Mouse (Mus musculus): Measurements from ENCODE around the gene Pcdh9. TPM values are rescaled to one million over a fixed set of nuclear protein-coding genes. Genes with fewer than 3 reads are reported as not detected.

Pcdh9 gene
- polyA plus RNA-seq, 1 experiment: 71.3 TPM

DNA sequence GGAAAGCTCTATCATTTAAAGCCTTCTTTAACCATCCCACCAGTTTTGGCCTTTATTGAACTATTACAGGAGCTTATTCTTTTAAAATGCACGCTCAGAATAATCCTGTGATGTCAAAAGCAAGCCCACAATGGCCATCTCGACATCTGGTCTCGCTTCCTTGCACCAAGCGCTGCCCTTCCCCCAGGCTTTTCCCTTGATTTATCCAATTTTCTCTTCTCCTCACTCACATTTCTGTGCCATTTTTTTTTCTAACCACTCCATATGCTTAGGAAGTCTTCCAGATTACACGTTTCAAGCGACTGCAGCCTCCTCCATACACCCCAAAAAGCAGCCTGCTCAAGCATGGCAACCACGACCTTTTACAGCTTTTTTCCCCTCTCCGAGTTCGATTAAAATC lies 269.3 kb downstream of the Pcdh9 start:
- 11% methylated on average over 9 of the region's 9 CpGs for WGBS
- H3K4me1 ChIP-seq (ENCODE audit: control insufficient read depth, insufficient read depth, low read length): no peaks in the 10 kb centered on the region

DNA sequence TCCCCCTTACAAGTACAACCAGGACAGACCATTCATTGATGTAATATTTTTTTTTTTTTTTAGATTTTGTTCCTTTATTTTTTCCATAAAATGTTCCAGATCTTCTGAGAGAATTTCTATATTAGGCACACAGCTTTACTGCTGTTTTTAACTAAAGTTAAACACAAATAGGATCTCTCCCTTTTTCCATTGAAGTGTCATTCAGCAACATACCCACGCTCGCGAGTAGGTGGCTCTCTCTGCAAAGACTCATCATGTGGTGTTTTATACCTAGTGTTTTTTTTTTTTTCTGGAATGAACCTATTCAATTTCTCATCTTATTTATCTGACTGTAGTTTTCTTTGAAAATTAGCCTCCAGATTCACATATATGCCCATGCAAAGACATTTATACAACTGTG lies 282.9 kb downstream of the Pcdh9 start:
- H3K27ac ChIP-seq (ENCODE audit: insufficient read depth, low read length): no peak overlapping the region
- 95% methylated on average over 3 of the region's 3 CpGs for WGBS
- no peak overlapping the region for H3K4me3 ChIP-seq (replicated peaks; ENCODE audit: insufficient read depth, low read depth, low read length)
- TF ChIP-seq CTCF (IDR thresholded peaks at IDR 0.05; ENCODE audit: borderline replicate concordance, insufficient read depth, low read depth, low read length): no peak
- TF ChIP-seq POLR2A (IDR thresholded peaks at IDR 0.05; ENCODE audit: borderline replicate concordance, insufficient read depth, low read length): no peak
- H3K4me1 ChIP-seq (ENCODE audit: control insufficient read depth, insufficient read depth, low read length): 0 out of 2 replicates have a peak, but pooled peaks cover 3% of the 10 kb centered on the region
- no peak for DNase-seq
- no peaks in the 10 kb centered on the region for H3K27me3 ChIP-seq (ENCODE audit: control insufficient read depth, insufficient read depth, low read length)

More for the DNA sequence above, 269.3 kb downstream of the Pcdh9 start:
- peak overlapping the region; percentile 70 for H3K27ac ChIP-seq (ENCODE audit: insufficient read depth, low read length)
- H3K4me3 ChIP-seq (replicated peaks; ENCODE audit: insufficient read depth, low read depth, low read length): no peak overlapping the region
- DNase-seq: peak; percentile 59 to 80
- no peaks in the 10 kb centered on the region for H3K27me3 ChIP-seq (ENCODE audit: control insufficient read depth, insufficient read depth, low read length)
- TF ChIP-seq POLR2A (IDR thresholded peaks at IDR 0.05; ENCODE audit: borderline replicate concordance, insufficient read depth, low read length) (no peak), CTCF (IDR thresholded peaks at IDR 0.05; ENCODE audit: borderline replicate concordance, insufficient read depth, low read depth, low read length) (no peak)

DNA sequence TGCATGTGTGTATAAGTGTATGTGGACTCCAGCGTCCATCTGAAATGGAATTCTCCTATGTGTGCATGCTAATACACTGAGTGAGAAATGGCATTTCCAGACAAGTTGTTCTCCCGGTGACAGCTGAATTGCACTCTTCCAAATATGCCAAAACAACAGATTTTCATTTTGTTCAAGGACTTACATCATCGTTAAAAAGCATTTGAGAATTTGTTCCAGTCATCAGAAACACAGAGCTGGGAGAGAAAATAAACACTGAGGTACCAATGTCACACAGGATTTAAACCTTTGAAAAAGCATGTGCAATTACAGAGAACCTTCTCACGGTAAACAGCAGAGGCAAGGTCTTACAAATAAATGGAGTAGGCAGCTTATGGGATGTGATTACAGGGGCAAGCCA lies 290.5 kb downstream of the Pcdh9 start:
- Histone ChIP-seq H3K27ac (ENCODE audit: insufficient read depth, low read length) (peak overlapping the region; percentile 67; the same call in 1 of the 2 replicates), H3K4me3 (replicated peaks; ENCODE audit: insufficient read depth, low read depth, low read length) (no peak overlapping the region), H3K4me1 (ENCODE audit: control insufficient read depth, insufficient read depth, low read length) (peaks cover 3% of the 10 kb centered on the region; the same call in 1 of the 2 replicates), H3K27me3 (ENCODE audit: control insufficient read depth, insufficient read depth, low read length) (no peaks in the 10 kb centered on the region)
- DNase-seq: peak in 1 of 2 experiments; percentile 54
- WGBS: 10% methylated on average over 4 of the region's 4 CpGs
- TF ChIP-seq CTCF (IDR thresholded peaks at IDR 0.05; ENCODE audit: borderline replicate concordance, insufficient read depth, low read depth, low read length) (no peak), POLR2A (IDR thresholded peaks at IDR 0.05; ENCODE audit: borderline replicate concordance, insufficient read depth, low read length) (no peak)

DNA sequence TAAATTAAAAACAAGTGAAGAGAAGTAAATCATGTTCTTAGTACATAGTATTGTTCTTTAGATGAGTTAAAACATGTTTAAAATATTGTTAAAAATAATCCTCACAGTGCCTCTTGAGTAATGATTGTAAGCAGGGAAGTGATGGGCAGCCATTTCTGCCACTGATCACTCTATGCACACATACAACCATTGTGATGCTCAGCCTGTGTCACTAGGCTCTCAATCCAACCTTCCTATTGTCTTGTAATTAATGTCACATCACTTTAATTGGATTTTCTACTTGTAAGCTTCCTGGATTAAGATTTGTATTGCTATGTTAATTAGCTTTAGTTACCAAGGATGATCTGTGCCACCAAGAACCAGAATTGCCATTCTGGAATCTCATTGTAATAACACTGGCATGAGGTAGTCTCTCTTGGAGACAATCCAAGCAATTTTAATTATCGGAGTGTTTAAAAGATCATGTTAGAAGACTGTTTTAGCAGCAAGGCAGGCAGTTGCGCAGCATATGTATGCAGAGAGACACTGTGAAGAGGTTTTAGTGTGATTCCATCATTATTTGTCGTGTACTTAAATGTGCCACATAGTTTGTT lies 305.0 kb downstream of the Pcdh9 start:
- no peaks in the 10 kb centered on the region for H3K4me1 ChIP-seq (ENCODE audit: control insufficient read depth, insufficient read depth, low read length)
- DNase-seq: no peak
- 48% methylated on average over 3 of the region's 3 CpGs for WGBS
- H3K27ac ChIP-seq (ENCODE audit: insufficient read depth, low read length): no peak overlapping the region
- no peak for TF ChIP-seq POLR2A (IDR thresholded peaks at IDR 0.05; ENCODE audit: borderline replicate concordance, insufficient read depth, low read length)
- TF ChIP-seq CTCF (IDR thresholded peaks at IDR 0.05; ENCODE audit: borderline replicate concordance, insufficient read depth, low read depth, low read length): no peak
- H3K4me3 ChIP-seq (replicated peaks; ENCODE audit: insufficient read depth, low read depth, low read length): no peak overlapping the region
- no peaks in the 10 kb centered on the region for H3K27me3 ChIP-seq (ENCODE audit: control insufficient read depth, insufficient read depth, low read length)

DNA sequence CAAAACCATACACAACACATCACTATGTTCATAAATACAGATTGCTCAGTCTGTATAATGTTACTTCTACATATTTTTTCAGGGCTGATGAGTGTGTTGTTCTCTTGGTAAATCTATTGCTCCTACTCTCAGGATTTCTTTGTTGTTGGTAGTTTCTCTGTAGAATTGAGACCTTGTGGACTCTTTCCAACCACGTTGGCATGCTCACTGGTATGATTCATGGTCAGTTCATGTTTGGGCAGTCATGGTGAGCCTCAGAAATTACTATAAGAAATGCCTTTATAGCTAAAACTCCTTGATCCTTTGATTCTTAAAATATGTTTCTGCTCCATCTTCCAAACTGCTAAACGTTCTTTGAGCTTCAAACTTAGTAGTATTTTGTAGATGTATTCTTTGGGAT lies 326.1 kb downstream of the Pcdh9 start:
- DNase-seq: peak; percentile 36 to 60
- H3K27ac ChIP-seq (ENCODE audit: insufficient read depth, low read length): no peak overlapping the region
- H3K4me1 ChIP-seq (ENCODE audit: control insufficient read depth, insufficient read depth, low read length): peaks cover 5% of the 10 kb centered on the region; the same call in 1 of the 2 replicates
- no peak overlapping the region for H3K4me3 ChIP-seq (replicated peaks; ENCODE audit: insufficient read depth, low read depth, low read length)
- no peaks in the 10 kb centered on the region for H3K27me3 ChIP-seq (ENCODE audit: control insufficient read depth, insufficient read depth, low read length)
- WGBS: 55% methylated on average over 2 of the region's 2 CpGs
- TF ChIP-seq CTCF (IDR thresholded peaks at IDR 0.05; ENCODE audit: borderline replicate concordance, insufficient read depth, low read depth, low read length) (no peak), POLR2A (IDR thresholded peaks at IDR 0.05; ENCODE audit: borderline replicate concordance, insufficient read depth, low read length) (no peak)

DNA sequence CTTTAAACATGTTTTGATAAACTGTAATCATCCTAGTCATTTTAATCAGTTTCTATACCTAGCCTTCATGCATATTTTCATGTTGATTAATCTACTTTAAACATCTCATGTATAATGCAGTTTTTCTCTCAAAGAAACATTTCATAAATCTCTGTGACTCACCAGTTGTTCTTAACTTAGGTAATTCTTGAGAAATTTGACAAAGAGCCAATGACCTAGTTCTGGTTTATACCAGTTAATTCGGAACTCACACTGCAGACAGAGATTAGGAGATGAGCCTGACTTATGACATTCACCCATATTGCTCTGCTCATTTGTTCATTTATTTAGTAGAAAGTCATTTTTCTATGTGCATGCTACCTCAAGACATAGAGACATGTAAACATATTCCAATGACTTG lies 328.9 kb downstream of the Pcdh9 start:
- 12% methylated on average over 1 of the region's 1 CpGs for WGBS
- peak in 1 of 2 experiments; percentile 24 for DNase-seq
- no peak overlapping the region for H3K4me3 ChIP-seq (replicated peaks; ENCODE audit: insufficient read depth, low read depth, low read length)
- H3K27ac ChIP-seq (ENCODE audit: insufficient read depth, low read length): no peak overlapping the region
- no peak for TF ChIP-seq CTCF (IDR thresholded peaks at IDR 0.05; ENCODE audit: borderline replicate concordance, insufficient read depth, low read depth, low read length)
- TF ChIP-seq POLR2A (IDR thresholded peaks at IDR 0.05; ENCODE audit: borderline replicate concordance, insufficient read depth, low read length): no peak
- peaks cover 5% of the 10 kb centered on the region; the same call in 1 of the 2 replicates for H3K4me1 ChIP-seq (ENCODE audit: control insufficient read depth, insufficient read depth, low read length)
- no peaks in the 10 kb centered on the region for H3K27me3 ChIP-seq (ENCODE audit: control insufficient read depth, insufficient read depth, low read length)

DNA sequence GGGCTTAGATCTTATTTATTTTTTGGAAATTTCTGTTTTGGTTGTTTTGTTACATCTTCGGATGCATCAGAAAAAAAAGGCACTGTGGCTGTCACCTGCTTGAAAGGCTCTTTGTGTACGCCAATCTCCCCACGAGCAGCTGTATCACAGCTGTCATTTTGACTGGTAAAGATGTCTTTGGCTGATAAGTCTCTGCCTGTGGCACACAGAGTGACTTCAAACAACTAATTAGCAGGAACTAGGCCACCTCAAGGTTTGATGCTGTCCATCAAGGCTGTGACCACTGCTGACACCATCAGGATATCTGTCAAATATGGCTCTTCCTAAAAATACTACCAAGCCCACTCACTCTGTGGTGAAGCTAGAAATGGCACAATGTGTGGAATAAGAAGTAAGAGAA lies 336.7 kb downstream of the Pcdh9 start:
- WGBS: 73% methylated on average over 3 of the region's 3 CpGs
- no peak overlapping the region for H3K27ac ChIP-seq (ENCODE audit: insufficient read depth, low read length)
- no peak for TF ChIP-seq CTCF (IDR thresholded peaks at IDR 0.05; ENCODE audit: borderline replicate concordance, insufficient read depth, low read depth, low read length)
- no peak for TF ChIP-seq POLR2A (IDR thresholded peaks at IDR 0.05; ENCODE audit: borderline replicate concordance, insufficient read depth, low read length)
- no peak overlapping the region for H3K4me3 ChIP-seq (replicated peaks; ENCODE audit: insufficient read depth, low read depth, low read length)
- no peak for DNase-seq
- H3K27me3 ChIP-seq (ENCODE audit: control insufficient read depth, insufficient read depth, low read length): no peaks in the 10 kb centered on the region
- no peaks in the 10 kb centered on the region for H3K4me1 ChIP-seq (ENCODE audit: control insufficient read depth, insufficient read depth, low read length)

DNA sequence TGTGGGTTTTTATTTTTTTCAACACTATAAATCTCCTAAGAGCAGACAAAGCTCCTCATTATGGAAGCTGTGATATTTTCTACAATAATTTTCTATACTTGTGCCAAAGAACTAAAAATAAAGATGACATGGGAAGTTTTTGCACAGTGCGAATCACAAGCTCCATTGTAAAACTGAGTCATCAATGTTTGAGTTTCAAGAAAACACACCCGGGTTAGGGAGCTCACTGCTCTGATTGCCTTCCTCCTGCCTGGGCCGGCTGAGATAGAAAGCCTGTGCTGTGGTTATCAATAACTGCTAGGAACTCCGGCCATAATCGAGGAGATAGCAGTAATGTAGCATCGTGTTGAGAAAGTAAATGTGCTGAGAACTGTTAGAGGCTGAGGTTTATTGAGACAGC lies 344.9 kb downstream of the Pcdh9 start:
- Histone ChIP-seq H3K27me3 (ENCODE audit: control insufficient read depth, insufficient read depth, low read length) (no peaks in the 10 kb centered on the region), H3K27ac (ENCODE audit: insufficient read depth, low read length) (no peak overlapping the region; the same call in 1 of the 2 replicates), H3K4me3 (replicated peaks; ENCODE audit: insufficient read depth, low read depth, low read length) (no peak overlapping the region), H3K4me1 (ENCODE audit: control insufficient read depth, insufficient read depth, low read length) (no peaks in the 10 kb centered on the region; the same call in 1 of the 2 replicates)
- no peak for DNase-seq
- WGBS: 84% methylated on average over 6 of the region's 6 CpGs
- TF ChIP-seq POLR2A (IDR thresholded peaks at IDR 0.05; ENCODE audit: borderline replicate concordance, insufficient read depth, low read length) (no peak), CTCF (IDR thresholded peaks at IDR 0.05; ENCODE audit: borderline replicate concordance, insufficient read depth, low read depth, low read length) (no peak)

Data from cerebellum, adult 2 months (tissue).